Mouse (Mus musculus): ENCODE results near the gene Irx1. TPM values are rescaled to one million over a fixed set of nuclear protein-coding genes. Genes with fewer than 3 reads are reported as not detected.

Gene Irx1
- total and polyA plus RNA-seq, 3 experiments: not detected

DNA sequence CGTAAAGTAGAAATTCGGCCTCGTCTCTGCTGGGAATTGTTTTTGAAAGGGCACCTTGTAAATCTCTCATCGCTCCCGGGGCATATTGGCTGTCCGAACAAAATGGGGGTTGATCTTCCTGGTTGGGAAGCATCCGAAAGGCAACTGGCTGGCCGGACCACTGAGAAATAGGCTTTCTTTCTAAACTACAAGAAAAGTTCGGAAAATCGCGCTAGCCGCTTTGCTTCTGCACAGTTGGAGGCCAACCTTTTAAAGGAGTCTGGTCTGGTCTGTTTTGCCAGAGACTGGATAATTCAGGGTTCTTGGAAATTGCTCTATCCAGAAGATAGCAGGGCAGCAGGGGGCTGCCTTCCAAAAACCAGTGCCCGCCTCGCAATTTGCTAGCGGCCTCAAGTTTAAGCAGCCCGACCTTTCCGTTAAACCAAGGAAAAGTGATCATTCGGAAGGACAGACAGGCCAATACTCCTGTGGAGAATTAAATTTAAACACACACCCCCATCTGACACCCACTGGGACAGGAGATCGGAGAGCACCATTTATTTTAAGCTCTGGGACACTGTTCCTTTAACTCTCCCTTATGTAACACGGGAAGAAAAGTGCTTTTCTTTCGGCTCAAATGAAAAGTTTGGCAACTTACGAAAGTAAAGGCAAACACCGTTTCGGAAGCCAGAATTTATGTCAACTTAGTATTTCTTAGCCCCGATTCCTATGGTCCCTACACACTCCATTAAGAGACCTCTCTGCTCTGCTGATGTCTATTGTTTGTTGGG is 1.4 kb downstream of the Irx1 start:
- no peak overlapping the region for H3K27ac ChIP-seq (ENCODE audit: control insufficient read depth, low read depth, low read length)
- no peaks in the 10 kb centered on the region for H3K4me1 ChIP-seq (ENCODE audit: control insufficient read depth in 1 of 2, insufficient read depth in 2 of 2, low read length in 2 of 2)
- no peak overlapping the region for H3K4me3 ChIP-seq (ENCODE audit: control insufficient read depth in 1 of 2, insufficient read depth in 1 of 2, low read depth in 2 of 2, low read length in 2 of 2)
- H3K9ac ChIP-seq (ENCODE audit: control insufficient read depth, low read depth, low read length, poor library complexity, severe bottlenecking): no peak overlapping the region
- no peaks in the 10 kb centered on the region for H3K27me3 ChIP-seq (ENCODE audit: control insufficient read depth in 1 of 2, insufficient read depth in 2 of 2, low read length in 2 of 2)
- no peaks in the 10 kb centered on the region for H3K79me2 ChIP-seq (ENCODE audit: control insufficient read depth, insufficient read depth, low read length, poor library complexity)
- DNase-seq (ENCODE audit: low read depth, low spot score): no peak
- H3K9me3 ChIP-seq (replicated peaks; ENCODE audit: insufficient read depth, low read length): no peaks in the 10 kb centered on the region
- no peak for TF ChIP-seq RCOR1 (IDR thresholded peaks at IDR 0.05; ENCODE audit: low read depth, low read length)
- no peak for TF ChIP-seq CTCF (IDR thresholded peaks at IDR 0.05 in 2 of 3, conservative IDR thresholded peaks at IDR 0.05 in 1 of 3; ENCODE audit: control insufficient read depth in 1 of 3, insufficient read depth in 1 of 3, low read depth in 2 of 3, low read length in 3 of 3, poor library complexity in 1 of 3, severe bottlenecking in 1 of 3)
- TF ChIP-seq POLR2AphosphoS2 (IDR thresholded peaks at IDR 0.05; ENCODE audit: low read length): no peak
- TF ChIP-seq ZC3H11A (IDR thresholded peaks at IDR 0.05; ENCODE audit: low read depth, low read length): no peak
- no peak for TF ChIP-seq MEF2A (IDR thresholded peaks at IDR 0.05; ENCODE audit: extremely low read depth, insufficient replicate concordance, low read depth, low read length, poor library complexity, severe bottlenecking)
- TF ChIP-seq CHD1 (IDR thresholded peaks at IDR 0.05; ENCODE audit: low read depth, low read length): no peak
- no peak for TF ChIP-seq NRF1 (IDR thresholded peaks at IDR 0.05; ENCODE audit: insufficient read depth, low read depth, low read length, poor library complexity, severe bottlenecking)
- no peak for TF ChIP-seq POLR2AphosphoS5 (IDR thresholded peaks at IDR 0.05; ENCODE audit: borderline replicate concordance, low read depth, low read length)
- no peak for TF ChIP-seq USF2 (IDR thresholded peaks at IDR 0.05; ENCODE audit: borderline replicate concordance in 1 of 2, insufficient read depth in 1 of 2, low read depth in 1 of 2, low read length in 2 of 2)
- no peak for TF ChIP-seq E2F4 (IDR thresholded peaks at IDR 0.05; ENCODE audit: borderline replicate concordance, low read depth, low read length)
- no peak for TF ChIP-seq KAT2A (conservative IDR thresholded peaks at IDR 0.05; ENCODE audit: low read depth, low read length)
- TF ChIP-seq ZMIZ1 (IDR thresholded peaks at IDR 0.05; ENCODE audit: low read depth, low read length): no peak
- TF ChIP-seq SIN3A (IDR thresholded peaks at IDR 0.05; ENCODE audit: low read length): no peak
- TF ChIP-seq TBP (IDR thresholded peaks at IDR 0.05; ENCODE audit: low read depth, low read length): no peak
- no peak for TF ChIP-seq MYC (IDR thresholded peaks at IDR 0.05; ENCODE audit: low read depth, low read length)
- TF ChIP-seq ZKSCAN1 (IDR thresholded peaks at IDR 0.05; ENCODE audit: low read depth, low read length): no peak
- no peak for TF ChIP-seq HCFC1 (IDR thresholded peaks at IDR 0.05; ENCODE audit: low read depth, low read length)
- no peak for TF ChIP-seq GATA1 (IDR thresholded peaks at IDR 0.05; ENCODE audit: low read depth, low read length)
- no peak for TF ChIP-seq MAFK (IDR thresholded peaks at IDR 0.05; ENCODE audit: borderline replicate concordance, low read depth, low read length)
- H3K36me3 ChIP-seq (ENCODE audit: control insufficient read depth in 1 of 2, insufficient read depth in 2 of 2, low read length in 2 of 2): no peaks in the 10 kb centered on the region
